Mouse (Mus musculus) adrenal gland, postnatal 10 days (tissue): ENCODE results near the gene Kif21b. TPM values are rescaled to one million over a fixed set of nuclear protein-coding genes. Genes with fewer than 3 reads are reported as not detected.

Experiments
- DNase-seq: peaks from one replicate; pipeline ENCODE4 v3.0.0; 2021; ENCODE audit warnings: mixed read lengths
- total RNA-seq, 2 experiments: library from RNA; stranded (reverse); gene quantifications; 2 replicates each; pipeline ENCODE4 v1.2.3; 2021

Gene Kif21b
- total RNA-seq, 2 experiments from 2014 or later: 4.0 to 5.0 TPM

DNA sequence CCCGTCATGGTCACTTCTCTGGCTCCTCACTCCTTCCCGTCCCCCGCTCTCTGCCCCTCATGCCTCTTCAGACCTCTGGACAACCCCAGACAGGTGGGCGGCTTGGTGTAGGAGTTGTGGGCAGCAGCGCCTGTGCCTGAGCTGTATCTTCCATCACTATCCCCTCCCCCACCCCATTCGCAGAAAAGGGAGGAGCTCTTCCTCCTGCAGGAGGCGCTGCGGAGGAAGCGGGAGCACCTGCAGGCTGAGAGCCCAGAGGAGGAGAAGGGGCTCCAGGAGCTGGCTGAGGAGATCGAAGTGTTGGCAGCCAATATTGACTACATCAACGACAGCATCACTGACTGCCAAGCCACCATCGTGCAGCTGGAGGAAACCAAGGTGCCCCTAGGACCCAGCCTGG, 28.6 kb downstream of the Kif21b start:
- no peak for DNase-seq

DNA sequence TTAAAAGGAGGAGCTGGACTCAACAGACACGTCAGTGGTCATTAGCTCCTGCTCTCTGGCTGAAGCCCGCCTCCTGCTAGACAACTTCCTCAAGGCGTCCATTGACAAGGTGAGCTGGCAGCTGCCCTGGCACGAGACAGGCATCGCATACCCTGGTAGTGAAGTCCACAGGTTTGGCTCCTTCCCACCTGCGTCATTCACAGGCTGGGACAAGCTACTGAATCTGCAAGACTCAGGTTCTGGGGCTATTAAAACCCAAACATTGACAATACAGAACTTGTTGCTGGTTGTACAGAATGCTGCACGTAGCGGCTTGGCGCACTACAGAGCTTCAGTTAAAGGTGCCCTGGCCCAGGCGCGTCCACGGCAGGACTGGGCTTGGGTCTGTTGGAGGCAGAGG, 29.1 kb downstream of the Kif21b start:
- no peak for DNase-seq

DNA sequence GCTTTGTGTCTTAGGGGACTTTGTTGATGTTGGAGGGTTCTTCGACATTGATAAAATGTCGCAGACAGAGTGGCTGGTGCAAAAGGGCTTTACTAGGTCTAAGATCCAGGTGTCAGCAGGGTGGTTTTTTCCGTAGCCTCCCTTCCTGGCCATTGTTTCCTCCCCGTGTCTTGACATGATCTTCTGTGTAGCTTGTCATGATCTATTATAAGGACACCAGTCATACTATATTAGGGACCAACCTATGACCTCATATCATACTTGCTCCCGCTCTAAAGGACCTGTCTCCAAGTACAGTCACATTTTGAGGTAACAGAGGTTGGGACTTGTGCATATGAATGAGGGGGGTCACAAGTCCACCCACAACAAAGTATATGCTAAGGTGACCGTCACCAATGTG, 29.7 kb downstream of the Kif21b start:
- no peak for DNase-seq

DNA sequence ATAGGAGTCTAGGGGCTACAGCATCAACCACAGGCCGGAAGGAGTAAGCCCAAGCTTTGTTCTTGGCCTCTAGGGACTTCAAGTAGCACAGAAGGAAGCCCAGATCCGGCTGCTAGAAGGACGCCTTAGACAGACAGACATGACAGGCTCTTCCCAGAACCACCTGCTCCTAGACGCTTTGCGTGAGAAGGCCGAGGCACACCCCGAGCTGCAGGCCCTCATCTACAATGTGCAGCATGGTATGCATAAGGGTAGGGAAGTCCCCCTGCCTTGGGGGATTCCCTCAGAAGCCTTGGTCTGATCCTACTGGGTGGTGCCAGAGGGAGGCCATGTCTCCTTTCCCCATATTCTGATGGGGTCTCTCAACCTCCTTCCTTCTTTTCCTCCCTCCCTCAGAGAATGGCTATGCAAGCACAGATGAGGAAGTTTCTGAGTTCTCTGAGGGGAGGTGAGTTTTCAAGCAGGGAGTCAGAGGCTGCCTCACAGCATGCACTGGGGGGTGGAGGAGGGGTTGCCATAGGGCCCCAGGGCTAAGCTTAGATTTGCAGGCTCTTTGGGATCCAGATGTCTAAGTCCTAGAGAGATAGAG, 30.2 kb downstream of the Kif21b start:
- DNase-seq: no peak

DNA sequence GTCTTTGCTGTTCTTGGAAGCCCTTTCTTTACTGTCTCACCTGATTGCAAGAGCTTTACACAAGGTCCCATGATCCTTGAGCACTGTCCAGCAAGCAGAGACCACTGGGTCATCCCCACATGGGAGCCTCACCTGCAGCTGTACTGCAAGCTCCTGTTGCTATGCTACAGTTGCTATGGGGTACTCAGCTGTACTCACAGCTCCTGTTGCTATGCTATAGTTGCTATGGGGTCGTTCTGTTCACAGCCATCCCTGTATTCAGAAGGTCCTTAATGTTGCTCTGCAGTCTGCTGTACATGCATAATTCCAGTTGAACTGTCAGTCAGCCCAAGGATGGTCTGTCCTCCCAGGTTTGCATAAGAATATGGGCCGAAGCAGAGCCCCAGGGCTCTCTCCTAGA, 34.2 kb downstream of the Kif21b start:
- no peak for DNase-seq

DNA sequence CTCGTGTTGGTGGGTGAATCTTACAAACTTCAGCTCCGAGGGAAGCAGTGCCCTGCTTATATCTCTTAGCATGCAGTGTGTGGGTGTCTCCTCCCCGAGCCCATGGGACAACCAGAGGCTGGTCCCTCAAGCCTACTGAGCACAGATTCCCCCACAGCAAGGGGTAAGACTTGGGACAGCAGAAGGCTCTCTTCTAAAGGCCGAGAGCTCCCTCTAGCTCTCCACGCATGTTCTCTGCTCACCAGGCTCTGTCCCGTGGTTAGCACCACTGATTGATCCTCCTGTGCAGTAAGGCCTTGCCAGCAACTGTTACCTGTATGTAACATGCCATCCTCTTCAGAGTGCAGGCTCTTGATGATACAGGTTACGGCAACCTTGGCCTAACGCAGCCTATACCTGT, 36.5 kb downstream of the Kif21b start:
- peak; percentile 38 for DNase-seq

DNA sequence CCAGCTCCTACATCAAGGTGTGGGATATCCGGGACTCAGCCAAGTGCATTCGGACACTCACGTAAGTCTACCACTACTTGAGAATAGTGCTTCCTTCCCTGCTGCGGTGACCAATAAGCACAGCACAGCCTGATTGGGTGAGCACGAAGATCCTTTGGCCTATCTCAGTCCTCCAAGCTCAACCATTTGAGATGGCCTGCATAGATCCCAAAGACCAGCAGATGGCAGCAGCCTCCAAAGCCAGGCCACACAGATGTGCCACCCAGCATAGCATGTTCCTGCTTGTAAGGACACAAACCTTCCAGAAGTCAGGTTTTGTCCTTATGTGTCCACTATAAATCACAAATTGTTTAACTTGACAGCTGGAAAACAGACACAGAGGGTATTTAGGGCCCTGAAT, 38.9 kb downstream of the Kif21b start:
- peak; percentile 81 for DNase-seq

DNA sequence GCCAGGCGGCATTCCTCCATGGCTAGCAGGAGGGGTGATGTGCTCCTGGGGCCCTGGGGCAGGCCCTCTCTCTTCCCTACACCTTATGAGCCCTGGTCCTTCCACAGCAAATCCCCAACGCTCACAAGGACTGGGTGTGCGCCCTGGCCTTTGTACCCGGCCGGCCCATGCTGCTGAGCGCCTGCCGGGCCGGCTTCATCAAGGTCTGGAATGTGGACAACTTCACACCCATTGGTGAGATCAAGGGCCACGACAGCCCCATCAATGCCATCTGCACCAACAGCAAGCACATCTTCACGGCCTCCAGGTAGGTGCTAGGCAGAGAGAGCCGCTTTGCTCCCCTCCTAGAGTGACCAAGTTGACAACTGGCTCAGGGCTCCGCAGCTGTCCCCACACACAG, 41.5 kb downstream of the Kif21b start:
- DNase-seq: no peak

DNA sequence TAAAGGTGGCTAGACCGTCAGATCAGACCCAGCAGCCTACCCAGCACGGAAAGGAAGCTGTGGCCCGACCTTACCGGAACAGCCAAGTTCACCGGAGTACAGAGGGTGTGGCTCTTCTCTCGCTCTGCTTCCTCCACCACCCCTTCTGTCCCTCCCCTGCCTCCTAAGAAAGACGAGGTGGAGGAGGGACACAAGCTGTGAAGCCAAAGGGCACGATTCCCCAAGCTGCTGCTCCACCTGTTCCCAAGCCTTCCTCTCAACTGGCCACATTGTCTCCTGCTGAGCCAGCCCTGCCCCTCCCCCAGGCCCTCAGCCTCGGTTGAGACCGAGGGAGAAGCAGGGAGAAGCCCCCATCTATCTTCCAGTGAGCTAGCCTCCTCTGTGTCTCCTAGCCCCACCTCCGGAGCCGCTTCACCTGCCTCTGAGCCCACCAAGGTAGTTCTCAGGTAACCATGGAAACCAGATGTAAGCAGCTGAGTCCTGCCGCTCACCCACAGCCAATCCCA, 43.0 kb downstream of the Kif21b start:
- no peak for DNase-seq

DNA sequence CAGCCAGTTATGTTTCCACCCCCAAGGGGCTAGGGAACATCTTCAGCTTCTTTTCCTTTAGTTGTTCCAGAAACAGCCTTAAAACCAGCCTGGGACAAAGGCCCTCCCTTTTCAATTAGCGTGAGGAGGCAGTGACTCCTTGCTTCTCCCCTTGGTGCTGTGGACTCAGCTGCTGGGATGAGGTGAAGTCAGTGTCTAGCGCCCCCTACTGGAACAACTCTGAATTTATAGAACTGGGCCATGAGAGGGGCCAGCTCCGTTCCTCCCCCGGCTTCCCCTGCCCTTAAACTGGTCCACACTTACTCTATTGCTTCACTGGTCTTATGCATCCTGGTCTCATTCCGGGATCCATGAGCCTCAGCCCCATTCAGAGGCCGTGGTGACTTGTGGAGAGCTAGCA, 44.0 kb downstream of the Kif21b start:
- DNase-seq: peak; percentile 46

DNA sequence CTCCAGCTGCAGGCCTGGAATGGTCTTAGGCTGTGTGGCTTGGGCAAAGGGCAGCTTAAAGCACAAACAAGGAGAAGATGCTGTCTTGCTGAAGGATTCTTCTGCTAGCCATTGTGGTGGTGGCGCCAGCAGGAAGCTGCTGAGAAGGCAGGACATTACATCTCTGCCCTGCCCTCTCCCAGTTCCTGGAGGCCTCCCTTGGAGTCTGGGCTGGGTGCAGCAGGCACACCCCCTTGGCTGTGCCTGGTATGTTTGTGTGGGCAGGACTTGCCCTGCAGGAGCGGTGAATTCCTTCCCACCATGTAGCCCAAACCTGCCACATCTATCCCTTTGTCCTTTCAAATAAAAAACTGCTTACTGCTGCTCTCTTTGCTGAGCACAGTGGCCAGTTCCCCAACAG, 45.9 kb downstream of the Kif21b start:
- DNase-seq: no peak

DNA sequence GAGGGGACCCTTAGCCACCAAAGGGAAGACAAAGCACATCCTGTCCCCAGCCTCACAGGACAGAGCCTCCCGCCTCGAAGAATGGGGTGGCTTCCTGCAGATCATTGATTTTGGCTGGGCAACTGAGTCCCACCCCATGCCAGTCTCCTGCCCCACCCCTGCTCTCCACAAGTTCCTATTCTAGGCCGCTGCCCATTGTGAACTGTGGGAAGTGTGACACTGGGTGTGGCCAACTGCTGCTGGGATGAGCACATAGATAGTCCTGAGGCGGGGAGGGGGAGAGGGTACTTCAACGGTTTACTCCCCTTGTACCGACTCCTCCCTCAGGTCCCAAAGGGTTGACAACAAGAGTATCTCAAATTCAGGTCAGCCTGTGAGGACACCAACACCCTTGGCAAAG, 47.6 kb downstream of the Kif21b start:
- no peak for DNase-seq

DNA sequence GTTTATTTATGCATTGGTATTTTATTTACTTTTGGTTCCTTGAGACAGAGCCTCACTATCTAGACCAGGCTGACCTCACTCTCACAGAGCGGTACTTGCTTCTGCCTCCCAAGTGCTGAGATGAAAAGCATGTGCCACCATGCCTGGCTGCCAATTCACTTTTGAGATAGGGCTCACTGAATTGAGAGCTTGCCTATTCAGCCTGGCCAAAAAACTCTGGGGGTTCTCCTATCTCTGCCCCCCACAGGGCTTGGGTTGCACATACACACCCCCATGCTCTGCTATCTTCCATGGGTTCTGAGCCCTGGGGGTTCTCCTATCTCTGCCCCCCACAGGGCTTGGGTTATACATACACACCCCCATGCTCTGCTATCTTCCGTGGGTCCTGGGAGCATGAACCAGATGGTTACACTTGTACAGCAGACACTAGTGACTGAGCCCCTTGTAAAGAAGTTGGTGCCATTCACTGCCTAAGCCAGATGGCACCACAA, 48.4 kb downstream of the Kif21b start:
- no peak for DNase-seq

DNA sequence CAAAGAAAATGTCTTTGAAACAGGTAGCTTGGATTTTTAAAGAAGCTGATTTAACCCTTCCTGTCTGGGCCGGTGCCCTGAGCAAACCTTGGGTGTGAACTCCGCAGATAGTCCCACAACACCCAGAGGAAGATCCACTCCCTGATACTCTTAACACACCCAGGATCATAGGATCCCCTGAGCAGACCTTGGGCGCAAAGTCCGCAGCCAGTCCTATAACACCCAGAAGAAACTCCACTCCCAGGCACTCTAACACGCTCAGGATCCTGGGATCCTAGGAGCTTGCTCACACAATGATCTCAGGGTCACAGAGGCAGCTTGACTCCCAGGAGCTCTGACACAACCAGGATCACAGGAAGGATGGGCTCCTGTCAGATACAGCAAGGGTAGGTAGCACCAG, 58.8 kb downstream of the Kif21b start:
- DNase-seq: no peak

DNA sequence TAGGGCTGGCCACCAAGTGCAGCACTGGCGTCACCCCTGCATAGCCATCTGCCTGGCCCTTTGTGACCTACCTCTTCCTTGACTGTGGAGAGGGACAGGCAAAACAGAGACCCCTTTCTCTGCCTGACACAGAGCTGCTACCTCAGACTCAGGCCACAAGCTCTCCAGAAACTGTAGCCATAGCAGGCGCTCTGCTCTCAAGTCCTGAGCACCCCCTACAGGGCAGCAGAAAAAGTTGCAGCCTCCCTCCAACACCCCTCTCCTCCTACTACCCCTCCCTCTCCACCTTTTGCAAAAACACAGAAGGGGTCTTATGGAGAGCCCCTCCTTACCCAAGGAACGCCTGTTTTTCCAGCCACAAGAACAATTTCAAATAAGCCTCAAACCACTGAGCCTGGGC, 81.6 kb downstream of the Kif21b start, which contains the start of gene Mroh3:
Mroh3 (minus strand) TSS at position 26 of the 400 bp plus-strand sequence.
- DNase-seq: no peak

DNA sequence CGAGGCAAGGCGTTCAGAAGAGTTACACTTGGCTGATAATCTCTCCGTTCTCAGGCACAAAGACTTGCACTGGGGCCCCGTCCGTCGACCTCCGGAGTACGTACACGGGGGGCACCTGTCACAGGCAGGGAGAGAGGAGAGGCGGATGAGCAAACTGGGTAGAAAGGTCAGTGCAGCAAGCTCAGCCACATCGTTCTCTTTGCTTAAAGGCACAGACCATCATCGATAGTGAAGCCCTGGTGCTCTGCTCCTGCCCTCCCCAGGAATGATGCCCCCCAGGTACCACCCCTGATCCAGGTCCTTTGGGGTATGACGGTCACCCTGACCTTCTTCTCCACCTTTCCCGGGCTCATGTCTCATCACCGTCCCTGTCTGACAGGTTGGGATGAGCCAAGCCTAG, 83.1 kb downstream of the Kif21b start:
- no peak for DNase-seq

DNA sequence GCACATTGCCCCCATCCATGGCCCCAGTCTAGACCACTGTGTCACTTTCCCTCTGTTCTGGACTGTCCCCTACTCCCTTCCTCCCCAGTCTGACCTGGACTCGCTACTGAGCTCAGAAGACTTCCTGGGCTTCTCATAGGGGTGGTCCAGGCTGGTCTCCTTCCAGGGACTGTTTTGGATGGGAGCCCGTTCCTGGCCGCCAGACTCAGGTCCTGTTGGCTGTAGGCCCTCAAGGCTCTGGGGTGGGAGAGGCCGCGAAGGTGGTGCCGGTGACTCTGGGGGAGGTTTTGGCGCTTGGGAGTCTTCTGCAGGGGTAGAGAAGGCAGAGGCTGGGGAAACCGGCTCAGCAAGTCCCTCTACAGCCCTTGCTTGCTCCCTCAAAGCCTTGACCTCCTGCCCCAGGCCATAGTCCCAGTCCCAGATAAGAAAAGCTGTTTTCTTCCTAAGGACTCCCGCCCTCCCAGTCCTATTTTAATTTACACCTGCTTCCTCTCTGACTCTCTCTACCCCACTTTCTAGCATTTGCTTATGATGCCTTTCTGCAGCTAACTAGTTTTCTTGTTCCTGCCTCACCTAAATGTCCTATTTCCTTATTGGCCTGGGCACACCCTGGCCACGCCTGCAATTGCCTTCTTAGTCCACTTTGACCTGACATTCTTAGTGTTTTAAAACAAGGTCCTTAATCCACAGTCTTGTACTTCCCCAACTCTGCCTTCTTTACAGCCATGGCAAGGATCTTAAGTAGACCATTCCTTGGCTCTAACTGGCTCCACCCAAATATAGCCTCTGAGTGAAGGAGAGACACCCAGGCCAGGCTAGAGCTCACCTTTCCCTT, 89.1 kb downstream of the Kif21b start:
- DNase-seq: no peak

DNA sequence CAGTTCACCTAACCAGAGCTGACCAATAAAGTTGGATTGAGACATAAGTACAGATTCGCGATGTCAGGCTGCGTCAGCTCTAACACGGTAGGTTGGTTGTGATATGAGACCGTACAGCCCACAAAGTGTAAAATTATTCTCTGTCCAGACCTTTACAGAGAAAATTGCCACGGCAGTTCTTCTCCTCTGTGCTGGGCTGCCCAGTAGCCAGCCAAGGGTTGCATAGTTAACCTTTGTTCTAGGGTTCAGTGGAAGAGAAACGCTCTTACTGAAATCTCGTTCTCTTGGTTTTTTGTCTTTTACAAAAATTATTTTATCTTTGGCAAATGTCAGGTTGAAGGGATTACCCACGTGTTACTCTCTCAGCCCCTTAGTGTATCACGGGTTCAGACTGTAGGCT, 91.2 kb downstream of the Kif21b start:
- DNase-seq: no peak

DNA sequence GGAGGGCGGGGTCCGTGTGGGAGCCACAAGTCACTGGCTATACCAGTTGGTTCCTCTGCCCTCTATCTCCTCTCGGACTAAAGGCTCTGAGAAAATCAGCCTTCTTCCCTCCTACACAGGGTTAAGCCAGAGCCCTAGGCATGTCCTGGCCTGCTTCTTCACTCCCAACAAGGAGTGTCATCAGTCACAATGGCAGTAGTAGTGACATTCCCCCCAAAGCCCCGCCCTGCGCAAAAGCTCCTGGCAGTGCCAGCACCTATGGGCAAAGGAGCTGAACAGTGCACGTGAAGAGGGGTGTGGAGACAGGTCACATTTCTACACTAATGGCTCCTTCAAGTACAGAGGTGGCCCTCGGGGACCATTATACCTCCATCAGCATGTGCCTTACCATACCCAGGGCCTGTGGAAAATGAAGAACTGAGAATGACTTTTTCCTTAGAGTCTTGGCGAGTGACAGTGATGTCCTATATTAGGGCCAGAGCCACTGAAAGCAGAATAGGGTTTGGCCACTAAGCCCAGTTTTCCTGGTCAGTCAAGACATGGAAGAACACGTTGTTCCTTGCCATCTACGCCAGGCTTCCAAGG, 92.7 kb downstream of the Kif21b start:
- DNase-seq: no peak

DNA sequence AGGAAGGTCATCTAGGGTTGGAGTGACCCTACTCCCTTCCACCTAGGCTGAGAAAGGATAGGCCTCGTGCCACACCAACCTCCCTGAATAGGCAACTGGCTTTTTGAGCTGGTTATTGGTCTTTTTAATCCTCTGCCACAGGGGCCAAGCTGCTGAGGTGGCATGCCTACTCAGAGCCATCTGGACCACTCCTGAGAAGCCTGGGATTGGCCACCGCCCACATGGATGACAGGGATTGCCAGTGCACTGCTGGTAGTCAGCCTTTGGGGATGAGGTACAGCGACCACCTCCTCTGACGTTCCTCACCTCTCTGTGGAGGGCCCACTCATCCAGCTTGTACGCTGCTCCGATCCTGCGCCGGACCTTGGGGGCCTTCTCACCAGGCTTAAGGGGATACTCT, 94.7 kb downstream of the Kif21b start:
- no peak for DNase-seq

DNA sequence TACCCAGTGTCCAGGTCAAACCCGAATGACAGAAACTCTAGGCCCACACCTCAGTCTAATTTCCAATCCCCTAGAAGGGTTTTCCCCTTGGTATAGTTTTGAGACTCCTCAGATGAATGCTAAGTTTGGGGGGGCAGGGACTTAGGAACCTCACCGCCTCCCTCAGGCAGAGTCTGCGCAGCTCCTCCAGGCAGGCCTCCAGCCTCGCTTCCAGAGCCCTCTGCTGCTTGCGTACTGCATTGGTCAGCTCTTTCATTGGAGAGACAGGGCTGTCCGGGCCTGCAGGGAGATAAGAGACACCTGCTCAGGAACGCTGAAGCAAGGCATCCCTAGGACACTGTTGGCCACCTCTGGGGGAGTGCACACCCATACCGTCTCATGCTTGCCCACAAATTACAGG, 95.4 kb downstream of the Kif21b start:
- DNase-seq: no peak
